Mouse (Mus musculus): ENCODE data around the gene P2ry12. TPM values are rescaled to one million over a fixed set of nuclear protein-coding genes. Genes with fewer than 3 reads are reported as not detected.

P2ry12 gene
- total and polyA plus RNA-seq, 3 experiments, result not detected

DNA sequence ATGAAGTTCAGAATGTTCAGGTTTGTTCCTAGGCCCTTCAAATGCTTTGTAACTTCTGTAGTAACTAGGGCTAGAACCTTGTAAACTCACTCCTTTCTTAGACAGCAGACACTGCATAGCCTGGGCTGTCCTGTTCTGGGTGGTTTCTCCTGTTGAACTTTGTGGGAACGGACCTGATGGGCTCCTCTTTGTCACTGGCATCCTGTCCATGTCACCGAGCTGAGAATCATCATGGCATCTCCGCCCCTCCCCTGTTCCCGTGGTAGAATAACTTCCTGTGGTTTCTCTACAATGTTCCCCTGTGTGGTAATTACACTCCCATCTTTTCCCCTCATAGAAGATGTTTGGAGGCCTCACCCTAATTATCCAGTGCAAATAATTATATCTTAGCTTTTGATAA is 56.7 kb downstream of the P2ry12 start:
- DNase-seq (ENCODE audit: low read depth, low spot score), result no peak
- Histone ChIP-seq H3K4me3 (ENCODE audit: control insufficient read depth in 1 of 2, insufficient read depth in 1 of 2, low read depth in 2 of 2, low read length in 2 of 2) (no peak overlapping the region), H3K79me2 (ENCODE audit: control insufficient read depth, insufficient read depth, low read length, poor library complexity) (no peaks in the 10 kb centered on the region), H3K4me1 (ENCODE audit: control insufficient read depth in 1 of 2, insufficient read depth in 2 of 2, low read length in 2 of 2) (no peaks in the 10 kb centered on the region), H3K9me3 (replicated peaks; ENCODE audit: insufficient read depth, low read length) (no peaks in the 10 kb centered on the region), H3K27me3 (ENCODE audit: control insufficient read depth in 1 of 2, insufficient read depth in 2 of 2, low read length in 2 of 2) (no peaks in the 10 kb centered on the region), H3K36me3 (ENCODE audit: control insufficient read depth in 1 of 2, insufficient read depth in 2 of 2, low read length in 2 of 2) (no peaks in the 10 kb centered on the region), H3K9ac (ENCODE audit: control insufficient read depth, low read depth, low read length, poor library complexity, severe bottlenecking) (no peak overlapping the region), H3K27ac (ENCODE audit: control insufficient read depth, low read depth, low read length) (no peak overlapping the region)
- TF ChIP-seq HCFC1 (IDR thresholded peaks at IDR 0.05; ENCODE audit: low read depth, low read length) (no peak), GABPA (IDR thresholded peaks at IDR 0.05; ENCODE audit: low read depth, low read length) (no peak), ZNF384 (IDR thresholded peaks at IDR 0.05; ENCODE audit: low read depth, low read length) (no peak), JUND (IDR thresholded peaks at IDR 0.05; ENCODE audit: low read depth, low read length) (no peak), USF2 (IDR thresholded peaks at IDR 0.05; ENCODE audit: borderline replicate concordance in 1 of 2, insufficient read depth in 1 of 2, low read depth in 1 of 2, low read length in 2 of 2) (no peak), KAT2A (conservative IDR thresholded peaks at IDR 0.05; ENCODE audit: low read depth, low read length) (no peak), RCOR1 (IDR thresholded peaks at IDR 0.05; ENCODE audit: low read depth, low read length) (no peak), TBP (IDR thresholded peaks at IDR 0.05; ENCODE audit: low read depth, low read length) (no peak), MAX (IDR thresholded peaks at IDR 0.05; ENCODE audit: low read length) (no peak), MYB (IDR thresholded peaks at IDR 0.05; ENCODE audit: low read depth, low read length) (no peak), MAZ (IDR thresholded peaks at IDR 0.05; ENCODE audit: low read depth, low read length) (no peak), MXI1 (IDR thresholded peaks at IDR 0.05; ENCODE audit: low read depth, low read length) (no peak), ETS1 (IDR thresholded peaks at IDR 0.05; ENCODE audit: low read depth, low read length) (no peak), ZKSCAN1 (IDR thresholded peaks at IDR 0.05; ENCODE audit: low read depth, low read length) (no peak), MYC (IDR thresholded peaks at IDR 0.05; ENCODE audit: low read depth, low read length) (no peak), CTCF (IDR thresholded peaks at IDR 0.05 in 2 of 3, conservative IDR thresholded peaks at IDR 0.05 in 1 of 3; ENCODE audit: control insufficient read depth in 1 of 3, insufficient read depth in 1 of 3, low read depth in 2 of 3, low read length in 3 of 3, poor library complexity in 1 of 3, severe bottlenecking in 1 of 3) (no peak), RAD21 (IDR thresholded peaks at IDR 0.05; ENCODE audit: low read depth, low read length) (no peak), USF1 (IDR thresholded peaks at IDR 0.05; ENCODE audit: low read depth, low read length) (no peak), CHD2 (IDR thresholded peaks at IDR 0.05; ENCODE audit: low read length) (no peak)

DNA sequence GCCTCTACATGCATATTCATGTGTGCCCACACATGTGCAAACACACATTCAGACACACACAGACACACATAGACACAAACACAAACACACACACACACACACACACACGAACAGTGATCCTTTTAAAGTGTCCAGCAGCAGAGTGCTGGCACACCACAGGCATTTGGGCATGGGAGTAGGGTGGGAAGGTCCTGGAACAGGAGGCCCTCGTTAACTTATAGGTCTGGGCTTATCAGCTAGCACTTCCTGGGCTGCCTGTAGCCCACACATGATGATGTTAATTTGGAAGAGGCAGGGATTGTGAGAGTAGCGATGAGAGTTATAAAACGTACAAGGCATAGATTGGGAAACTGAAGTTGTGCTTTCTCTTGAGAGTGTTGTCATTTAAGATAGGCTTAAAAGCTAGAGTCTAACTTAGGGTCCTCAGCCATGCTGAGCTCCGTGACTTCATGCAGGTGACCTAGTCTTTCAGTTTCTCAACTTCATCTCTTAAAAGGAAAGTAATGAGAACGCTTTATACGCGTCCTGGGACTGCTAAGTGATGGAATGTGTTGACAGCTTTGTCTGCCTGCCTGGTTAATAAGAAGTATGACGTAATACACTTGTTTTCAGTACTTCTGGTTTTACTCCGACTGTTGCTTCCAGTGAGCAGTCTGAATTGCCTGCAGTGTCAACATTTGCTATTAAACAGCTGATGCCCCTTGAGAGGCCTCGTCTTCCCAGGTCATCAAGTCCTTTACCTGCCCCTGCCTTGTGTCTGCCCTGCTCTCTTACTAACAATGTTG is 57.8 kb downstream of the P2ry12 start:
- Histone ChIP-seq H3K79me2 (ENCODE audit: control insufficient read depth, insufficient read depth, low read length, poor library complexity) (no peaks in the 10 kb centered on the region), H3K36me3 (ENCODE audit: control insufficient read depth in 1 of 2, insufficient read depth in 2 of 2, low read length in 2 of 2) (no peaks in the 10 kb centered on the region), H3K9me3 (replicated peaks; ENCODE audit: insufficient read depth, low read length) (no peaks in the 10 kb centered on the region), H3K27me3 (ENCODE audit: control insufficient read depth in 1 of 2, insufficient read depth in 2 of 2, low read length in 2 of 2) (no peaks in the 10 kb centered on the region; a peak in 2 of 4 replicates), H3K27ac (ENCODE audit: control insufficient read depth, low read depth, low read length) (no peak overlapping the region), H3K4me1 (ENCODE audit: control insufficient read depth in 1 of 2, insufficient read depth in 2 of 2, low read length in 2 of 2) (no peaks in the 10 kb centered on the region), H3K4me3 (ENCODE audit: control insufficient read depth in 1 of 2, insufficient read depth in 1 of 2, low read depth in 2 of 2, low read length in 2 of 2) (no peak overlapping the region), H3K9ac (ENCODE audit: control insufficient read depth, low read depth, low read length, poor library complexity, severe bottlenecking) (no peak overlapping the region)
- TF ChIP-seq CHD1 (IDR thresholded peaks at IDR 0.05; ENCODE audit: low read depth, low read length), result no peak
- TF ChIP-seq POLR2AphosphoS5 (IDR thresholded peaks at IDR 0.05; ENCODE audit: borderline replicate concordance, low read depth, low read length), result no peak
- TF ChIP-seq ZNF384 (IDR thresholded peaks at IDR 0.05; ENCODE audit: low read depth, low read length), result no peak
- no peak for TF ChIP-seq HCFC1 (IDR thresholded peaks at IDR 0.05; ENCODE audit: low read depth, low read length)
- no peak for TF ChIP-seq MEF2A (IDR thresholded peaks at IDR 0.05; ENCODE audit: extremely low read depth, insufficient replicate concordance, low read depth, low read length, poor library complexity, severe bottlenecking)
- no peak for TF ChIP-seq CHD2 (IDR thresholded peaks at IDR 0.05; ENCODE audit: low read length)
- TF ChIP-seq GATA1 (IDR thresholded peaks at IDR 0.05; ENCODE audit: low read depth, low read length), result no peak
- TF ChIP-seq UBTF (IDR thresholded peaks at IDR 0.05; ENCODE audit: borderline replicate concordance, insufficient read depth, low read depth, low read length), result no peak
- TF ChIP-seq SIN3A (IDR thresholded peaks at IDR 0.05; ENCODE audit: low read length), result no peak
- no peak for TF ChIP-seq USF2 (IDR thresholded peaks at IDR 0.05; ENCODE audit: borderline replicate concordance in 1 of 2, insufficient read depth in 1 of 2, low read depth in 1 of 2, low read length in 2 of 2)
- TF ChIP-seq GABPA (IDR thresholded peaks at IDR 0.05; ENCODE audit: low read depth, low read length), result no peak
- DNase-seq (ENCODE audit: low read depth, low spot score), result no peak
